Mouse (Mus musculus): Measurements from ENCODE around the gene Kcnk4. TPM values are rescaled to one million over a fixed set of nuclear protein-coding genes. Genes with fewer than 3 reads are reported as not detected.

Gene Kcnk4
- polyA plus RNA-seq, 1 experiment, result 2.1 TPM

DNA sequence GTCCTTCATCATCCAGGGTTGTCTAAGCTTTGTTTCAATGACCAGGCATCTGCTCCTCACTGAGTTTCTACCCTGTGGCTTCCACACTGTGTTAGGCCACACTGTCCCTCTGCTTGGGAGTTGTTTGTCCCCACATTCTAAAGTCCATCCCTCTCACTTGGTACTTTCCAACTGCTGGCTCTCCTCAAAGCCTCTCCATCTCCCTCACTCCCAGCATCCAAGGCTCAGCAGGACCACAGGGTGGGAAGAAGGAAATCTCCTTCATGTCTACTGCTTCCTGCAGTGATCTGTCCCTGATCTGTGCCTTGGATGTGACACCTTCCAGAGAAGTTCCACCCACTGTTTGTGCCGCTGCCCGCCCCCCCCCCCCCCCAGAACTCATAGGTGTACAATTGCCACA, 3.3 kb downstream of the Kcnk4 start:
- no peak for DNase-seq (ENCODE audit: low read depth)
- TF ChIP-seq POLR2A (IDR thresholded peaks at IDR 0.05; ENCODE audit: borderline replicate concordance, extremely low read depth, insufficient read depth, insufficient read length, poor library complexity, severe bottlenecking) (no peak), CTCF (IDR thresholded peaks at IDR 0.05; ENCODE audit: borderline replicate concordance, extremely low read depth, insufficient read depth, insufficient read length) (no peak)

DNA sequence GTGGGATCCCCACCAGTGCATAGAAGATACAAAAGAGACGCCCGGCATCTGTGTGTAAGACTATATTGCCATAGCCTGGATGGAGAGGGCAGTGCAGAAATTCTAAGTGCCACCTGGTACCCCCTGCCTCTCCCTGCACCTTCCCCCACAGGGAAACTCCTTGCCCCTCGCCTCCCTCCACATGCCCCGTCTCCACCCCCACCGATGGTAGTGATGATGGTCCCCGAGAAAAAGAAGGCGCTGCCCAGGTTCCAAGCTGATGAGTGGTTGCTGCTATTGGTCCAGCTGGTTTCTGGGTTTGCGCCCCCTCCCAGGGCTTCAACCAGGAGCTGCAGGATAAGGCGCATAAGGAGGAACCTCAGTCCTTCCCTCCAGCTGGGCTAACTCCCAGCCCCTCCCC, 6.2 kb downstream of the Kcnk4 start:
- TF ChIP-seq CTCF (IDR thresholded peaks at IDR 0.05; ENCODE audit: borderline replicate concordance, extremely low read depth, insufficient read depth, insufficient read length) (no peak), POLR2A (IDR thresholded peaks at IDR 0.05; ENCODE audit: borderline replicate concordance, extremely low read depth, insufficient read depth, insufficient read length, poor library complexity, severe bottlenecking) (no peak)
- DNase-seq (ENCODE audit: low read depth), result no peak

DNA sequence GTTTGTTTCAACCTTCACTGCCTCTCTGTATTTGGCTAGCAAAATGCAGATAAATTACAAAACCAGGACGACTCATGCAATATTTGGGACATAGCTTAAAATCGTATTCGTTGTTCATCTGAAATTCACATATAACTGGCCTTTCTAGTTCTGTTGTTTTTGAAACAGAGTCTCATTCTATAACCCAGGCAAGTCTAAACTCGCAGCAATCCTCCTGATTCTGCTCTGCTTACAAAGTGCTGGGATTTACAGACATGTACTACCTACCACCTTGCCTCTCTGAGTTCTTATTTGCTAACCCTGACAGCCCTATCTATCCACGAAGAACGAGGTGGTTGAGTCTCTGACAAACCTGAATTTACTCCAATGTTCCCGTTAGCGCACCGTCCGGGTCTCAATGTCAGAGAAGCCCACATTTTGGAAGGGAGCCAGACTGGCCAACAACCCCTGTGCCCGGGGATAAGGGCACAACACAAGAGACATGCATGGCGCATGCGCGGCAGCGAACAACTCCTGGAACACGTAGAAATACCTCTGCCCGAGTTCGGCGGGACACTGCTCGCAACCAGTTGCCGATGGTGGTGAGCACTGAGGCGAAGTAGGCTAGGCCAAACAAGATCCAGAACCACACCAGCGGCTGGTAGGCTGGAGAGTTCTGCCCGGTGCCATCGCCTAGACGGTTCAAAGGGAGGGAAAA, 7.6 kb downstream of the Kcnk4 start:
- peak; percentile 43 for DNase-seq (ENCODE audit: low read depth)
- TF ChIP-seq POLR2A (IDR thresholded peaks at IDR 0.05; ENCODE audit: borderline replicate concordance, extremely low read depth, insufficient read depth, insufficient read length, poor library complexity, severe bottlenecking), result no peak
- no peak for TF ChIP-seq CTCF (IDR thresholded peaks at IDR 0.05; ENCODE audit: borderline replicate concordance, extremely low read depth, insufficient read depth, insufficient read length)

DNA sequence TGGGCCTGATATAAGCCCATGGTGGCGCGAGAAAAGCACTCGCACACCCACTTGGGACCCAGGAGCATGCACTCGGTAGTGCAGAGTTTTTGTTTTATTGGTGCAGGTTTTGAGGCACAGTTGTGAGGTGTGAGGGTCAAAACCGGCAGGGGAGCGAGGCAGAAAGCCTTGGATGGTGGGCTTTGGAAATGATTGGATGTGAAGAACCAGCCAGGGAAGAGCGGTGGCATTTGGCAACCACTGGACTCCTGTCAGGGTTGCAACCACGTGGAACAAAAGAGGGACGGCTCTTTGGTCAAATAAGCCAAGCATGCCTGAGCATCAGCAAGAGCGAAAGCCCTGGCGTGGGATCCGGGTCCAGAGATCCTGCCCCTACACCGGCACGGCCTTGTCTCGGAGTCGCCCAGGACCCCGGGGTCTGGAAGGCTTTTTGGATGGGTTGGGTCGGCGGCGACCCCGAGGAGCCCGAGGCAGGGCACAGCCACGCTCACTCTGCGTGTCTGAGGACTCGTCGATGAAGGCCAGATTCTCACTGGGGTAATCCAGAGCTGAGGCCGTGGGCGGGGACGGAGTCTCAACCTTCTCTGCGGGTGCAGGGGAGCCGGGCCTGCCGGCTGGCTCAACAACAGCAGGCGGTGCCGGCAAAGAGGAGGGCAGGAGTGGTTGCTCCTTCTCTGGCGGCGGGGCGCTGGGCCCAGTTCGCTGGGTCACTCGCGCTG, 8.5 kb downstream of the Kcnk4 start:
- no peak for DNase-seq (ENCODE audit: low read depth)

DNA sequence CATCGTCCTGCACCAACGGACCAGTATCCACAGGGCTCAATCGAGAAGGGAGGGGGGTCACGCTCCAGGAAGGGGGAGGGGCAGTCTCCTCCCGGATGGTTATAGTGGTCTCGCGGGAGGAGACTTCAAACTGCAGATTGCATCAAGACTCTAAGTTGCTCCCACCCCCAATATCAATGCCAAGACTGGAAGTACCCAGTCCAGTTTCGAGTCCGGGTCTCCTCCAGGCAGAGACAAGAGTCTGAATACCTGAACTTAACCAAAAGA, 9.1 kb downstream of the Kcnk4 start, which contains the start of gene Catsperz:
Gene Catsperz (minus strand): TSS at position 74 of the 267 bp plus-strand sequence.
- no peak for DNase-seq (ENCODE audit: low read depth)
- TF ChIP-seq CTCF (IDR thresholded peaks at IDR 0.05; ENCODE audit: borderline replicate concordance, extremely low read depth, insufficient read depth, insufficient read length), result no peak
- TF ChIP-seq POLR2A (IDR thresholded peaks at IDR 0.05; ENCODE audit: borderline replicate concordance, extremely low read depth, insufficient read depth, insufficient read length, poor library complexity, severe bottlenecking), result no peak

More for the DNA sequence above, 8.5 kb downstream of the Kcnk4 start:
- no peak for TF ChIP-seq POLR2A (IDR thresholded peaks at IDR 0.05; ENCODE audit: borderline replicate concordance, extremely low read depth, insufficient read depth, insufficient read length, poor library complexity, severe bottlenecking)
- TF ChIP-seq CTCF (IDR thresholded peaks at IDR 0.05; ENCODE audit: borderline replicate concordance, extremely low read depth, insufficient read depth, insufficient read length), result no peak

DNA sequence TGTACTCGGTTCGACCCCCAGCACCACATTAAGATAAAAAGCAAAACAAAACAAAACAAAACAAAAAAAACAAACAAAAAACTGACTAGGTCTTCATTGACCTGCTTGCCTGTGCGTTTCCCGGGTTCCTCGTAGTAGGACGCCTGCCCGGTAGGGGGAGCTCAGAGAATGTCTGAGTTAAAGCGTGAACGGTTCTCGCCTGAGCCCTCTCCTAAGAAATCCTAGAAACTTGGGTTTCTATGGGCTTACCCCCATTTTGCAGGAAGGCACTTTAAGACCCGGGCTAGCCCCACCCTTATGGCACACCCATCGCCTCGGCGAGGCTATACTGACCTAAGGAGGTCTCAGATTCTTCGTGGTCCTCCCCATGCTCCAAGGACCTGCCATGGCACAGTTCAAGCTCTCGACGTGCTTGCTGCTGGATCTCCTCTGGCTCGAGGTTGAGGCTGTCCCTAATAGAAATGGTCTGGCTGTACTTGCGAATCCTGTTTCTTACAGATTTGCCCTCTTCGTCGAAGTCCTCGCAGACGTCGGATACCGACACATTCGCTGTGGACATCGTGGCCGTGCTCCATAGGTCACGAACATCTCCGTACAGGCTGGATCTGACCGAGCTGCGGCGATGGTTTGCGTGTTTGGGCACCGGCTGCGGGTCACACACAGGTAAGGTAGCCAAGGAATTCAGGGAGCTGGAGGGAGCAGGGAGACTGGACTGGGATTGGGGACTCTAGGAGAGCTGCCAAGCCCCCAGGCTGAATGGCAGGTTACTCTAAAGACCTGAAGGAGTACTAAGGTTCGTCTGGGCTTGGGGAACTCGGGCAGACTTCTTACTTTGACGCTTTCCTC, 9.6 kb downstream of the Kcnk4 start:
- DNase-seq (ENCODE audit: low read depth), result peak; percentile 85
- no peak for TF ChIP-seq POLR2A (IDR thresholded peaks at IDR 0.05; ENCODE audit: borderline replicate concordance, extremely low read depth, insufficient read depth, insufficient read length, poor library complexity, severe bottlenecking)
- TF ChIP-seq CTCF (IDR thresholded peaks at IDR 0.05; ENCODE audit: borderline replicate concordance, extremely low read depth, insufficient read depth, insufficient read length), result peak; percentile 85

DNA sequence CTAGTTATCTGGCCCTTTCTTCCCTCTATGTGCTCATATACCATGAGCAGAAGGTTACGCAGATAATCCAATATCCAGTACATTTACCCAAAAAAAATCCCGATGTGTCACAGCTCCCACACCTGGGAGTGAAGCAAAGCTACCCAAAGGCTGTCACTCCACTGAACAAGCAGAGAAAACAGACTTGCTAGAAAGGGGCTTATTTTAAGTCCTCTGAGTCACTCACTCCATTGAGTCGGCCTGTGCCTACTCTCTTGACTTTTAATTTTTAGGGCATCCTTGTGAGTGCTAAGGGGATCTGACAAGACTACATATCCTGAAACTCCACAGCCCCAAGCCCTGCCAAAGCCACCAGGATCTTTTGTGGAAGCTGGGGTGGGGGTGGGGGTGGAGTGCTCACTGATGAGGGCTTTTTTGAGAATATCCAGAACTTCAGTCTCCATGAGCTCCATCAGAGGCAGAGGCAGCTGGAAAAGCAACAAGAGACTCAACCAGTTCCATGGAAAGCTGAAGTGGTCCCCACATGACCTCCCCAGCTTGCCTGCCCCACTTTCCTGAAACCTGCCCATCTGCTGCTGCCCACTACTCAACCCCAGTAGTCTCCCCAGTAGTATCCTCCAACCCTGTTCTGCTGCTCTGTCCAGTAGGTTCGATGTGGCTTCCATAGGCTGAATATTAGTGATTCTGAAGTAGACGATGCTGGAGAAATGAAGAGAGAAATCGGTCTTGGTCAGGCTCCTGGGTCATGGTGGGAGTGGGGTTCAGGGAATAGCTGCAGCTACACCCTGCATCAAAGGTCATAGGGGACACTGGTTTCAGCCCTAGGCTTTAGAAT, 11.2 kb downstream of the Kcnk4 start:
- no peak for TF ChIP-seq POLR2A (IDR thresholded peaks at IDR 0.05; ENCODE audit: borderline replicate concordance, extremely low read depth, insufficient read depth, insufficient read length, poor library complexity, severe bottlenecking)
- TF ChIP-seq CTCF (IDR thresholded peaks at IDR 0.05; ENCODE audit: borderline replicate concordance, extremely low read depth, insufficient read depth, insufficient read length), result no peak
- no peak for DNase-seq (ENCODE audit: low read depth)

DNA sequence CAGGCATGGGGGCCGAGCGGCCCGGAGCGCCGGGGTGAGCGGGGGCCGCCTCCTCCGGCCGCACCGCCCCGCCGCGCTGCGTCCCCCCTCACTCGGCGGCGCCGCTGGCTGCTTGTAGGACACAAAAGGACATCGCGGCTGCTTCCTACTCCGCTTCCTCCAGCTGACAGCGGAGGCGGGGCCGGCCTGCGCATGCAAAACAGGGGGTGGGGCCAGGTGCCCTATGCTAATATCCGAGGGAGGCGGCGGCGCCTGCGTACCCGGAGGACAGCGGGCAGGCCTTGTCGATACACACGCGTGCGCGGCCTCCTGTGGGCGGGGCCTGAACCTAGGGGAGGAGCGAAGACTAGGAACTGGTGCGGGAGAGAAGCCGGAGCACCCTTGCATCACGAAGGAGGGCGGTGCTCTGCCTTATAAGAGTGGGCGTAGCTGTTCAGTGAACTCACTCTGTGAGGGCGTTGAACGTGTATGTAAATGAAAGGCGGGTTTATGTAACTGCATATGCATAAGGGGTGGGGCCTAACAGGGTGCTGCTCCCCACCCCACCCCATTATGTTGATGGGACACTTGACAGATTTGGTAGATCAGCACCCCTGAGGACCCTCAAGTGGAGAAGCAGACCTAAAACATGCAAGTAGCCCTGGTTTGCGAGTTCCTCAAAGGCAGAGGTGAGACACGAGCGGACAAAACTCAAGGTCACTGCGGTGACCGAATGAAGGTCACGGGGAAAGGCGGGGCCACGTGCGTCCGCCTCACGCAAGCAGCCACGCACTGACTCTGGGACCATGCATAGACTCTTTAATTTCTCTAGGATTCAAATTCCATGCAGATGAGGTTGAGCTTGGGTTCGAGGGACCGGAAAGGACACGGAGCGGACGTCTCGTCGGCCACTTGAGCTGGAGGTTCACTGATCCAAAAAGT, 12.4 kb downstream of the Kcnk4 start, which contains the start of gene Esrra:
Gene Esrra (minus strand): TSS at position 167 of the 921 bp plus-strand sequence.
- peak; percentile 100 for DNase-seq (ENCODE audit: low read depth)
- TF ChIP-seq POLR2A (IDR thresholded peaks at IDR 0.05; ENCODE audit: borderline replicate concordance, extremely low read depth, insufficient read depth, insufficient read length, poor library complexity, severe bottlenecking) (peak; percentile 86), CTCF (IDR thresholded peaks at IDR 0.05; ENCODE audit: borderline replicate concordance, extremely low read depth, insufficient read depth, insufficient read length) (no peak)

DNA sequence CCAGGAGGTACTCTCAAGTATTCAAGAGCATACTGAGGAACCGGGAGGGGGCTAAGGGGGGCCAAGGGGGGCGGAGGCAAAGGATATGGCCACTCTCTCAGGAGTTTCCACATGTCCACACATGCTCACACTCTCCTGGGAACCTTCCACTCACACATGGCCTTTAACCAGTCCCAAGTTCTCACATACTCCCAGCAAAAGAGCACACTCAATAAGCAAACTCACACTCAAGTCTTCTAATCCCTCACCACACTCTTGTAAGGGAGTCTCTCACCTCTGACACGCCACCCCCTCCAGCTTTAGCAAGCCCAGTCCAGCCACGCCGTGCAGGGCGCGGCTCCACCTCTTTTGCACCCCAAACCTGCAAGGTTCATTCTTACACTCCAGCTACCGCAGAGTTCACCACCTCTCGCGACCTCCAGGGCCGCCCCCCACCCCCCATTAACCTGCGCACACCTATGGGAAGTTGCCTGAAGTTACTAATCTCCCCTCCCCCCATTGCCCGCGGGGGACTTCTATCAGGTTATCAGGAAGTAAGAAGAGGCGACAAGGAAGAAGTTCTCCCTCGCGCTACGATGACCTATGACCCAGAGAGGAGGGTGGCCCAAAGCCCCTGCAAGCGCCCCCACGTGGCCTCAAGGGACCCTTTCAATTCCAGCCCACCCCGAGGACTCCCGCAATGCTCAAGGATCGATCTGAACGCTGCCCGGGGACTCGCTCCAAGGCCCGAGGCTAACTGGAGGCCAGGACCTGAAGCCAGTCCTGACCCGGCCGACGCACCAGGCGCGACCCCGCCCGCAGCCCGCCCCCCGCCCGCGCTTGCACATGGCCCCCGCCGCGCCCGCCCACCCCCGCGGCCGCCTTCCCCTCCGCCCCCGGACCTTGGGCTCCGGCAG, 13.3 kb downstream of the Kcnk4 start:
- DNase-seq (ENCODE audit: low read depth), result peak; percentile 60
- TF ChIP-seq CTCF (IDR thresholded peaks at IDR 0.05; ENCODE audit: borderline replicate concordance, extremely low read depth, insufficient read depth, insufficient read length) (no peak), POLR2A (IDR thresholded peaks at IDR 0.05; ENCODE audit: borderline replicate concordance, extremely low read depth, insufficient read depth, insufficient read length, poor library complexity, severe bottlenecking) (no peak)
